Comparison of ENCODE assay signal across 8 mouse cellular contexts in genomic region chr8:105268342-105269074, GRCm38 (mm10). TPM values are rescaled to one million over a fixed set of nuclear protein-coding genes. Genes with fewer than 3 reads are reported as not detected.
DNase-seq lines count a peak whose midpoint lies in the region; ATAC-seq lines count a peak whose summit lies in the region.

No protein-coding gene starts in this region.

- H3K4me2 ChIP-seq in lung, embryonic 15.5 days = peak overlapping the region; percentile 91

- peaks cover 43% of the 10 kb centered on the region for H3K4me1 ChIP-seq in erythroblast, embryonic 14.5 days (ENCODE audit: control insufficient read depth)
- H3K4me1 ChIP-seq in lung, embryonic 15.5 days = peaks cover 49% of the 10 kb centered on the region

- H3K9ac ChIP-seq in lung, embryonic 15.5 days = peak overlapping the region; percentile 28

- H3K36me3 ChIP-seq in erythroblast, embryonic 14.5 days (ENCODE audit: control insufficient read depth) = no peaks in the 10 kb centered on the region
- H3K36me3 ChIP-seq in lung, embryonic 15.5 days = no peaks in the 10 kb centered on the region

- peak; percentile 82 for DNase-seq in cerebellum, adult 11-12 months
- DNase-seq in layer of hippocampus, adult 18-20 months (ENCODE audit: low spot score in 2 of 2) = peak; percentile 81 to 87
- DNase-seq in right cerebral cortex, postnatal 25 days = peak; percentile 87
- DNase-seq in gastrocnemius, adult 8-10 months (ENCODE audit: low spot score in 2 of 2) = no peak

- peak overlapping the region; percentile 23 for H3K4me3 ChIP-seq in erythroblast, embryonic 14.5 days (replicated peaks)
- peak overlapping the region; percentile 45 for H3K4me3 ChIP-seq in lung, embryonic 15.5 days

- H3K27me3 ChIP-seq in erythroblast, embryonic 14.5 days (ENCODE audit: control insufficient read depth) = peaks cover 97% of the 10 kb centered on the region
- H3K27me3 ChIP-seq in lung, embryonic 15.5 days = peaks cover 70% of the 10 kb centered on the region

- H3K9me3 ChIP-seq in erythroblast, embryonic 14.5 days (ENCODE audit: control insufficient read depth, low read length) = peaks cover 34% of the 10 kb centered on the region
- no peaks in the 10 kb centered on the region for H3K9me3 ChIP-seq in lung, embryonic 15.5 days

- 1% methylated on average over 65 of the region's 65 CpGs for WGBS in lung, embryonic 15.5 days

- H3K27ac ChIP-seq in lung, embryonic 15.5 days = no peak overlapping the region

- ATAC-seq in erythroblast, adult 5-6 weeks (replicated peaks; ENCODE audit: low FRiP score, poor library complexity, severe bottlenecking) = no peak
- peak; percentile 68 for ATAC-seq in frontal cortex, adult (ENCODE audit: low TSS enrichment)
- ATAC-seq in lung, embryonic 15.5 days (ENCODE audit: borderline replicate concordance, extremely low read depth, low FRiP score, low TSS enrichment) = peak; percentile 32; the same call in 1 of the 2 replicates

RNA-seq across cellular contexts. Expression of gene Hsf4, which starts 1.1 kb away (rescaled TPM):
- not detected in 2 replicates for polyA plus RNA-seq in erythroblast, embryonic 14.5 days (2012)
- total RNA-seq in erythroblast, adult 5-6 weeks (2015; ENCODE audit: low replicate concordance) = not detected in 2 replicates
- not detected in 2 replicates for total RNA-seq in erythroblast, adult 5-6 weeks (2017; ENCODE audit: low replicate concordance)
- total RNA-seq in layer of hippocampus, adult 18-20 months (2021) = 10 to 100 TPM; 11.5 to 13.0 TPM
- 0.61 and 0.69 TPM in 2 replicates for polyA plus RNA-seq in lung, embryonic 15.5 days (2015; fragmentation: Nextera tagmentation; extraction: Ambion mirVana)
- 10 to 100 TPM in 2 of 4 experiments, 1 to 10 TPM in 2; 8.8 to 12.6 (median 10.9) TPM for total RNA-seq in gastrocnemius, adult 8-10 months (2022)

RNA-seq across cellular contexts. Expression of gene Fbxl8, which starts 4.1 kb away (rescaled TPM):
- 0.10 and 0.27 TPM in 2 replicates for polyA plus RNA-seq in erythroblast, embryonic 14.5 days (2012)
- 1.3 and 3.5 TPM in 2 replicates for total RNA-seq in erythroblast, adult 5-6 weeks (2015; ENCODE audit: low replicate concordance)
- total RNA-seq in erythroblast, adult 5-6 weeks (2017; ENCODE audit: low replicate concordance) = 0.28 and 0.94 TPM in 2 replicates
- total RNA-seq in layer of hippocampus, adult 18-20 months (2021) = 1 to 10 TPM; 1.0 to 1.1 TPM
- 4.8 and 4.9 TPM in 2 replicates for polyA plus RNA-seq in lung, embryonic 15.5 days (2015; fragmentation: Nextera tagmentation; extraction: Ambion mirVana)
- 1 to 10 TPM in 2 of 4 experiments, under 1 TPM in 2; 0.36 to 1.3 (median 0.94) TPM for total RNA-seq in gastrocnemius, adult 8-10 months (2022)

RNA-seq across cellular contexts. Expression of gene Tradd, which starts 4.1 kb away (rescaled TPM):
- 1.7 and 2.0 TPM in 2 replicates for polyA plus RNA-seq in erythroblast, embryonic 14.5 days (2012)
- 2.3 and 3.5 TPM in 2 replicates for total RNA-seq in erythroblast, adult 5-6 weeks (2015; ENCODE audit: low replicate concordance)
- 3.6 and 5.9 TPM in 2 replicates for total RNA-seq in erythroblast, adult 5-6 weeks (2017; ENCODE audit: low replicate concordance)
- 1 to 10 TPM; 7.8 to 8.5 TPM for total RNA-seq in layer of hippocampus, adult 18-20 months (2021)
- polyA plus RNA-seq in lung, embryonic 15.5 days (2015; fragmentation: Nextera tagmentation; extraction: Ambion mirVana) = 29.8 and 33.6 TPM in 2 replicates
- total RNA-seq in gastrocnemius, adult 8-10 months (2022) = 1 to 10 TPM; 2.3 to 4.2 (median 3.1) TPM

RNA-seq across cellular contexts. Expression of gene Nol3, which starts 7.4 kb away (rescaled TPM):
- not detected in 2 replicates for polyA plus RNA-seq in erythroblast, embryonic 14.5 days (2012)
- not detected in 2 replicates for total RNA-seq in erythroblast, adult 5-6 weeks (2015; ENCODE audit: low replicate concordance)
- total RNA-seq in erythroblast, adult 5-6 weeks (2017; ENCODE audit: low replicate concordance) = not detected in 2 replicates
- 10 to 100 TPM; 10.4 to 10.9 TPM for total RNA-seq in layer of hippocampus, adult 18-20 months (2021)
- 1.5 and 1.7 TPM in 2 replicates for polyA plus RNA-seq in lung, embryonic 15.5 days (2015; fragmentation: Nextera tagmentation; extraction: Ambion mirVana)
- total RNA-seq in gastrocnemius, adult 8-10 months (2022) = 10 to 100 TPM; 30.0 to 40.5 (median 34.4) TPM

RNA-seq across cellular contexts. Expression of gene B3gnt9, which starts 13.6 kb away (rescaled TPM):
- 0.74 and 1.0 TPM in 2 replicates for polyA plus RNA-seq in erythroblast, embryonic 14.5 days (2012)
- not detected in 2 replicates for total RNA-seq in erythroblast, adult 5-6 weeks (2015; ENCODE audit: low replicate concordance)
- total RNA-seq in erythroblast, adult 5-6 weeks (2017; ENCODE audit: low replicate concordance) = 0.09 TPM in 1 of 2 replicates, not detected in the other
- 1 to 10 TPM; 3.3 to 3.8 TPM for total RNA-seq in layer of hippocampus, adult 18-20 months (2021)
- 23.4 and 26.0 TPM in 2 replicates for polyA plus RNA-seq in lung, embryonic 15.5 days (2015; fragmentation: Nextera tagmentation; extraction: Ambion mirVana)
- total RNA-seq in gastrocnemius, adult 8-10 months (2022) = 1 to 10 TPM; 1.1 to 1.7 (median 1.4) TPM

Comparison
In these comparisons a context has a peak if more than half of its experiments do, and no peak if none do; other contexts are left out.
1. DNase-seq: peak in cerebellum, adult 11-12 months (single experiment), layer of hippocampus, adult 18-20 months (2 of 2) and right cerebral cortex, postnatal 25 days (single experiment); none in gastrocnemius, adult 8-10 months (0 of 2).
2. RNA of gene Hsf4, which starts 1.1 kb away (total RNA-seq): 11.5 to 13.0 TPM in layer of hippocampus, adult 18-20 months and 8.8 to 12.6 TPM in gastrocnemius, adult 8-10 months; not detected in erythroblast, adult 5-6 weeks; every median in the first group is over 4 times any median in the second.